Mouse (Mus musculus) lung, postnatal 0 days (tissue): ENCODE results near the gene F10. TPM values are rescaled to one million over a fixed set of nuclear protein-coding genes. Genes with fewer than 3 reads are reported as not detected.

Source experiments
- ATAC-seq: fragments of 200-750 bp; cut with Nextera tagmentation; 2 replicates; pipeline ENCODE4 v1.8.0; 2017; ENCODE audit warnings: moderate library complexity
- DNase-seq: peaks from one replicate; pipeline ENCODE4 v3.0.0-alpha.2; 2016; ENCODE audit warnings: low spot score
- H3K27ac ChIP-seq: fragments of 300-500 bp; sonication (generic); 2 replicates; pipeline ENCODE4 v1.5.1; 2014; ENCODE audit warnings: antibody characterized with exemption, mild to moderate bottlenecking, low read length, mixed read lengths
- H3K27me3 ChIP-seq: fragments of 300-500 bp; sonication (generic); replicated peaks from 2 replicates; pipeline ENCODE4 v1.6.1; 2014; ENCODE audit warnings: low read length, mixed read lengths; ENCODE audit not compliant: insufficient read depth
- H3K36me3 ChIP-seq: fragments of 300-500 bp; sonication (generic); 2 replicates; pipeline ENCODE4 v1.6.1; 2014; ENCODE audit warnings: low read length, mixed read lengths; ENCODE audit not compliant: insufficient read depth
- H3K4me1 ChIP-seq: fragments of 300-500 bp; sonication (generic); 2 replicates; pipeline ENCODE4 v1.6.1; 2014; ENCODE audit warnings: antibody characterized with exemption, low read depth, low read length, mixed read lengths; ENCODE audit not compliant: insufficient read depth
- H3K4me2 ChIP-seq: fragments of 300-500 bp; sonication (generic); replicated peaks from 2 replicates; pipeline ENCODE4 v1.6.1; 2014; ENCODE audit warnings: low read depth, mild to moderate bottlenecking, low read length, moderate library complexity, mixed read lengths
- H3K4me3 ChIP-seq: fragments of 300-500 bp; sonication (generic); 2 replicates; pipeline ENCODE4 v1.5.1; 2014; ENCODE audit warnings: low read depth, low read length
- H3K9ac ChIP-seq: fragments of 300-500 bp; sonication (generic); replicated peaks from 2 replicates; pipeline ENCODE4 v1.6.1; 2014; ENCODE audit warnings: low read depth, mild to moderate bottlenecking
- H3K9me3 ChIP-seq: fragments of 300-500 bp; sonication (generic); 2 replicates; pipeline ENCODE4 v1.6.1; 2016; ENCODE audit warnings: low read length, mixed read lengths
- CTCF ChIP-seq: IDR thresholded peaks from 2 replicates; pipeline ENCODE4 v1.5.1; 2016; ENCODE audit warnings: antibody characterized with exemption, mild to moderate bottlenecking
- EP300 ChIP-seq: IDR thresholded peaks from 2 replicates; pipeline ENCODE4 v1.6.1; 2016; ENCODE audit warnings: antibody characterized with exemption, mild to moderate bottlenecking, control low read depth
- WGBS: fragments of 180-500 bp; shearing (Covaris S2); extraction: QIAGEN DNeasy Blood & Tissue Kit; methylation state at CpG from one replicate; pipeline ENCODE4 v1.1.7; 2014; 5-methylcytosine and 5-hydroxymethylcytosine counted together
- polyA plus RNA-seq: library from polyadenylated mRNA; unstranded; fragments of >200 nt; fragmentation: Nextera tagmentation; extraction: Ambion mirVana; gene quantifications from 2 replicates; pipeline ENCODE4 v1.2.1, GENCODE M21; 2015

Gene F10
- polyA plus RNA-seq, 1 experiment from 2014 or later = 5.9 TPM

- DNase-seq = peak; percentile 41
- TF ChIP-seq CTCF (no peak), EP300 (no peak)
- no peak overlapping the region for H3K4me2 ChIP-seq
- no peaks in the 10 kb centered on the region for H3K4me1 ChIP-seq
- no peak overlapping the region for H3K4me3 ChIP-seq
- 68% methylated on average over 6 of the region's 6 CpGs for WGBS
- ATAC-seq = no peak
- H3K9ac ChIP-seq = no peak overlapping the region
- H3K36me3 ChIP-seq = no peaks in the 10 kb centered on the region
- H3K9me3 ChIP-seq = no peaks in the 10 kb centered on the region
- H3K27ac ChIP-seq = no peak overlapping the region
- H3K27me3 ChIP-seq = no peaks in the 10 kb centered on the region
These were observed 1.9 kb downstream of the F10 start for GRCm38 (mm10) chr8:13039054-13039453.

- no peak for DNase-seq
- Histone ChIP-seq H3K9ac (no peak overlapping the region), H3K9me3 (no peaks in the 10 kb centered on the region), H3K27me3 (no peaks in the 10 kb centered on the region), H3K27ac (no peak overlapping the region), H3K4me1 (no peaks in the 10 kb centered on the region), H3K4me3 (no peak overlapping the region), H3K4me2 (no peak overlapping the region), H3K36me3 (no peaks in the 10 kb centered on the region)
- TF ChIP-seq EP300 (no peak), CTCF (no peak)
- 67% methylated on average over 4 of the region's 4 CpGs for WGBS
- no peak for ATAC-seq
These were observed 4.4 kb downstream of the F10 start for GRCm38 (mm10) chr8:13041459-13041858.

GRCm38 (mm10) chr8:13047652-13048051 lies 10.5 kb downstream of the F10 start:
- Histone ChIP-seq H3K4me1 (no peaks in the 10 kb centered on the region), H3K4me3 (no peak overlapping the region), H3K4me2 (no peak overlapping the region), H3K27me3 (no peaks in the 10 kb centered on the region), H3K9me3 (no peaks in the 10 kb centered on the region), H3K27ac (no peak overlapping the region), H3K36me3 (no peaks in the 10 kb centered on the region), H3K9ac (no peak overlapping the region)
- TF ChIP-seq EP300 (no peak), CTCF (no peak)
- DNase-seq = no peak
- WGBS = 54% methylated on average over 5 of the region's 5 CpGs
- no peak for ATAC-seq

GRCm38 (mm10) chr8:13050550-13050949 lies 13.4 kb downstream of the F10 start:
- H3K4me1 ChIP-seq = no peaks in the 10 kb centered on the region
- no peaks in the 10 kb centered on the region for H3K9me3 ChIP-seq
- H3K9ac ChIP-seq = no peak overlapping the region
- ATAC-seq = no peak
- H3K4me3 ChIP-seq = no peak overlapping the region
- 78% methylated on average over 10 of the region's 10 CpGs for WGBS
- no peaks in the 10 kb centered on the region for H3K36me3 ChIP-seq
- H3K27ac ChIP-seq = no peak overlapping the region
- no peak overlapping the region for H3K4me2 ChIP-seq
- no peaks in the 10 kb centered on the region for H3K27me3 ChIP-seq
- TF ChIP-seq EP300 (no peak), CTCF (no peak)
- DNase-seq = no peak

- ATAC-seq = no peak
- no peak overlapping the region for H3K27ac ChIP-seq
- H3K4me1 ChIP-seq = no peaks in the 10 kb centered on the region
- H3K27me3 ChIP-seq = no peaks in the 10 kb centered on the region
- no peaks in the 10 kb centered on the region for H3K36me3 ChIP-seq
- H3K4me3 ChIP-seq = no peak overlapping the region
- H3K9me3 ChIP-seq = no peaks in the 10 kb centered on the region
- H3K4me2 ChIP-seq = no peak overlapping the region
- 71% methylated on average over 4 of the region's 4 CpGs for WGBS
- no peak for TF ChIP-seq EP300
- TF ChIP-seq CTCF = no peak
- H3K9ac ChIP-seq = no peak overlapping the region
- no peak for DNase-seq
These were observed 20.2 kb downstream of the F10 start for GRCm38 (mm10) chr8:13057351-13057750.

- no peak within 1 kb of the TSS for H3K4me3 ChIP-seq
- no peak within 1 kb of the TSS for H3K9ac ChIP-seq
- H3K27me3 ChIP-seq = no peaks in the 10 kb centered on the region
- no peak within 1 kb of the TSS for H3K27ac ChIP-seq
- no peak for DNase-seq
- WGBS = 69% methylated on average over 17 of the region's 17 CpGs
- no peaks in the 10 kb centered on the region for H3K4me1 ChIP-seq
- H3K4me2 ChIP-seq = no peak within 1 kb of the TSS
- no peak for ATAC-seq
- no peaks in the 10 kb centered on the region for H3K9me3 ChIP-seq
- no peaks in the 10 kb centered on the region for H3K36me3 ChIP-seq
- no peak for TF ChIP-seq EP300
- TF ChIP-seq CTCF = no peak
These were observed 23.5 kb downstream of the F10 start, which contains the start of gene Proz for GRCm38 (mm10) chr8:13060441-13061150. Gene Proz, plus strand, starts transcription at chr8:13060914.

- no peaks in the 10 kb centered on the region for H3K4me1 ChIP-seq
- H3K9ac ChIP-seq = no peak overlapping the region
- H3K36me3 ChIP-seq = no peaks in the 10 kb centered on the region
- 41% methylated on average over 16 of the region's 16 CpGs for WGBS
- no peaks in the 10 kb centered on the region for H3K27me3 ChIP-seq
- no peak overlapping the region for H3K4me3 ChIP-seq
- DNase-seq (peak; percentile 91), ATAC-seq (peak; percentile 83)
- no peak overlapping the region for H3K4me2 ChIP-seq
- no peaks in the 10 kb centered on the region for H3K9me3 ChIP-seq
- TF ChIP-seq CTCF = no peak
- 0 out of 2 replicates have a peak, but pooled peaks have one; percentile 28 for TF ChIP-seq EP300
- H3K27ac ChIP-seq = peak overlapping the region; percentile 43; the same call in 1 of the 2 replicates
These were observed 26.0 kb downstream of the F10 start for GRCm38 (mm10) chr8:13063112-13063511.
